Mouse (Mus musculus) frontal cortex, adult 2 months (tissue): Measurements from ENCODE around the gene Tnfsf12. TPM values are rescaled to one million over a fixed set of nuclear protein-coding genes. Genes with fewer than 3 reads are reported as not detected.
"Not testable (repeated sequence)": the region's sequence is repeated elsewhere in the genome, so short reads cannot be mapped to it uniquely, and the experiment has no call there.

Experiments used
- DNase-seq, 2 experiments: peaks; one replicate each; pipeline ENCODE4 v3.0.0; 2022; ENCODE audit warnings: low spot score in 1 of 2; ENCODE audit errors: extremely low spot score in 1 of 2
- polyA plus RNA-seq: library from polyadenylated mRNA; depleted of rRNA; stranded (reverse); fragments of >200 nt; gene quantifications from 2 replicates; pipeline ENCODE4 v1.2.3, GENCODE M21; 2012; rRNA removed

The Tnfsf12 gene
- 17.1 and 20.6 TPM in 2 replicates for polyA plus RNA-seq

DNA sequence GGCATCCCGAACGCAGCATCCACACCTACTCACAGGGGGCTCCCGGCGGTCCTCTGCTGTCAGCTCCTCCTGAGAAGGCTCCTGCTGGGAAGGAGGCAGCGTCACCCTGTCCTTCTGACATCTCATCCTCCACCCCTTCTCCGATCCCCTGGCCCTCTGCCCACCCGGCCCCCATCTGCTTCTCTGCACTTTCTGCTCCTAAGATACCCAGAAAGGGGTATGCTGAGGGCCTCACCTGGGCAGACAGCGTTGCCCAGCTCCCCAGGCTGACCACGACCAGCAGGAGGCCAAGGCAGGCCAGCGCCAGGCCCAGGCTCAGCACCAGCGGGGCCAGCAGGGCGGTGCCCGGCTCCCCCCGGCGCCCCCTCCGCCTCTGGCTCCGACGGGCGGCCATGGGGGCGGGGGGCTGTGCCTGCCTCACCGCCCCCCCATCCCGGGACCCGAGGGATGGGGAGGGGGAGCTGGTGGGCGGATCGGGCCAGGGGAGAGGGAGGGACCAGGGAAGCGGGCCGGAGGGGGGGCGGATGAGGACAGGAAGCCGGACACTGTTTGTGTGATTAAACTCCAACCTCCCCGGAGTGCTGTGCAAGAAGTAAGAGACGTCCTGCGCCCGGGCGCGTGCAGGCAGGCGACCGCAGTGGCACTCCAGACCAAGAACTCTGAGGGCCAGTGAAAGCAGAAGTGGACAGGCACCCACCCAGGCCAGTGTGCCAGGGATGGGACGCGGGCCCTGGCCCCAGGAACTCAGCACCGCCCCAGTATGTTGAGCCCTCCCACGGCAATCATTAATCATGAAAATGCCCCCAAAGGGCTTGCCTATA, at the start of gene Tnfsf12, which contains the start of gene Tnfsfm13:
TSS of gene Tnfsf12 (minus strand) at position 489 of the 821 bp plus-strand sequence.
TSS of gene Tnfsfm13 (minus strand) at position 738 of the 821 bp plus-strand sequence.
- peak in 1 of 2 experiments; percentile 20 for DNase-seq

DNA sequence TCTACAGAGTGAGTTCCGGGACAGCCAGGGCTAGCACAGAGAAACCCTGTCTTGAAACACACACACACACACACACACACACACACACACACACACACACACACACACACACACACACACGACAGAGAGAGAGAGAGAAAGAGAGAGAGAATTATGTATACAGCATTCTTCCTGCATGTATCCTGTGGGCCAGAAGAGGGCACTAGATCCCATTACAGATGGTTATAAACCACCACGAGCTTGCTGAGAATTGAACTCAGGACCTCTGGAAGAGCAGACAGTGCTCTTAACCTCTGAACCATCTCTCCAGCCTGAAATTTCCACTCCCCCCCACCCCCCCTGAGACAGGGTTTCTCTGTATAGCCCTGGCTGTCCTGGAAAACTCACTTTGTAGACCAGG, 35.8 kb upstream of the Tnfsf12 start:
- not testable (repeated sequence) for DNase-seq

DNA sequence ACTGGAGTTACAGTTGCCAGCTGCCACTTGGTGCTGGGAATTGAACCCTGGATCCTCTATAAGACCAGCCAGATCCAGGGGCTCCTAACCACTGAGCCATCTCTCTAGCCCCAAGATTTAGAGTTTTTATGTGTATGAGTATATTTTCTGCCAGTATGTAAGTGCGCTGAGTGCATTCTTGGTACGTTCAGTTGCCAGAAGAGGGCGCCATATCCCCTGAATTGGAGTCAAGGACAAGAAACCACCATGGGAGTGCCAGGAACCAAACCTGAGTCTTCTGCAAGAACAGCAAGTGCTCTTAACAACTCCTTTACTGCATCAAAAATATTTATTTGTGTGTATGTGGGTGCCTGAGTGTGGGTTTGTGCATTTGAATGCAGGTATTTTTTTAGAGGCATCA, 33.4 kb upstream of the Tnfsf12 start:
- DNase-seq: peak in 1 of 2 experiments; percentile 55

DNA sequence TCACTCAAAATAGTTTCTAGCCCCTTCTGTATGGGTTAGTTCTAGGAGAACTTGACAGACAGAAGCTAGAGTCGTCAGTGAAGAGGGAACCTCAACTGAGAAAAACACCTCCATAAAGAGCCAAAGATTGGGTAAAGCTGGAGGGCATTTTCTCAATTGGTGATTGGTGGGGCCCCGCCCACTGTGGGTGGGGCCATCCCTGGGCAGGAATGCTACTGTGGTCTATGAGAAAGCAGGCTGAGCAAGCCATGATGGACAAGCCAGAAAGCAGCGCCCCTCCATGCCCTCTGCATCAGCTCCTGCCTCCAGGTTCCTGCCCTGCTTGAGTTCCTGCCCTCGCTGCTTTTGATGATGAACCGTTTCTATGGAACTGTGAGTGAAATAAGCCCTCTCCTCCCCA, 30.3 kb upstream of the Tnfsf12 start:
- no peak for DNase-seq

DNA sequence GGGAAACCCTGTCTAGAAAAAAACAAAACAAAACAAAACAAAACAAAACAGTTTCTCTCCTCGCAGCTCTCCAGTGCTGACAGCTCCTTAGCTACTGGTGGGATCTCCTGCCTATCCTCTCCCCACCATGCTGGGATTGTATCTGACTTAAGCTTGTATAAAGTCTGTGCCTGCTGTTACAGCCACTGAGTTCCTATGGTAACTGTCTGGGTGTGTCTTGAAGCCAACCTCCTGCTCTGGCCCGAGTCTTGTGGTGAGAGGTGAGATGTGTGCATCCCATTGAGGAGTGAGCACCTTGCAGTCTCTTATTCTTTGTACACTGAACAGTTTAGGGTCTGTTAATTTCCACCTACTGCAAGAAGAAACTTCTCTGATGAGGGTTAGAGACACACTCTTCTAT, 27.4 kb upstream of the Tnfsf12 start:
- no peak for DNase-seq

DNA sequence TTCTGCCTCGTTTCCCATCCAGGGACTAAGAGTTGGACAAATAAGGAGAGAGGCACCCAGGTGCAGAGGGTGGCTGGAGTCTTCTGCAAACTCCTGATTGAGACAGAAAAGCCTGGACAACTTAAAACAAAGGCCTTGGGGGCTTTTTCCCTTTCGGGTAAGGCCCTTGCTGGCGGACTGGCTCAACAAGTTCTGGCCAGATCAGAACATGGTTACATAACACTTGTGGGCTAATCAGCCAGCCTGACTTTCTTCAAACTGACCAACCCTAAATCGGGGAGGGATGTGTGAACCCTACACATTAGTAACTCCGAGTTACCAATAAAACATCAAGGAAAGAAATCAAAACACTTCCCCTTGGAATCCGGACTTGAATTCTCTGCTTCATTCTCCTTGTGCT, 25.2 kb upstream of the Tnfsf12 start:
- DNase-seq: no peak

DNA sequence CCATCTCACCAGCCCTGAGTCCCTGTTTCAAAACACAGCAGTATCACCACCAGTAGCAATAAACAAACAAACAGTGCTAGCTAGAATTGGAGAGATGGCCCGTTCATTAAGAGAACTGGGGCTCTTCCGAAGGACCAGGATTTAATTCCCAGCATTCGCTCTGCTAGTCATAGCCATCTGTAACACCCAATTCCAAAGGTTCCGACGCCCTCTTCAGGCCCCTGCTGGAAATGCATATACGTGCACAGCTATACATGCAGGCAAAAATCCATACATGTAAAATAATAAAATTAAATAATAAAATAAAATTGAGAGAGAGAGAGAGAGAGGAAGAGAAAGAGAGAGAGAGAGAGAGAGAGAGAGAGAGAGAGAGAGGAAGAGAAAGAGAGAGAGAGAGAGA, 23.8 kb upstream of the Tnfsf12 start:
- DNase-seq: no peak

DNA sequence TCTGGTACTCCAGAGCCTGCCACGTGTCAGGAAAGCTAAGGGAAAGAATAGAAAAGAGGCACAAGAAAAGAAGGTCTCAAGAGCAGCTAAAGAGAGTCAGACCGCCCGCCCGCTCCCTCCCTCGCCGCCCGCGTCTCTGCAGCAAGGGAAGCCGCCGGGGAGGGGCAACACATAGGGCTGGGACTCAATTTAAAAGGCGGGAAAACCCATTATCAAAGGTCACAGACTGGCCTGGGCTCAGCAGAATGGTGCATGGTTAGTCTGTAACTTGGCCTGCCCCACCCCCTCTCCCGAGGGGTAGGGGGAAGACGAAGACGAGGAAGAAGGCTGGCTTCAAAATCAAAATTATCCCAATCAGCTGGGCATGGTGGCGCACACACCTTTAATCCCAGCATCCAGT, 23.0 kb upstream of the Tnfsf12 start:
- no peak for DNase-seq

DNA sequence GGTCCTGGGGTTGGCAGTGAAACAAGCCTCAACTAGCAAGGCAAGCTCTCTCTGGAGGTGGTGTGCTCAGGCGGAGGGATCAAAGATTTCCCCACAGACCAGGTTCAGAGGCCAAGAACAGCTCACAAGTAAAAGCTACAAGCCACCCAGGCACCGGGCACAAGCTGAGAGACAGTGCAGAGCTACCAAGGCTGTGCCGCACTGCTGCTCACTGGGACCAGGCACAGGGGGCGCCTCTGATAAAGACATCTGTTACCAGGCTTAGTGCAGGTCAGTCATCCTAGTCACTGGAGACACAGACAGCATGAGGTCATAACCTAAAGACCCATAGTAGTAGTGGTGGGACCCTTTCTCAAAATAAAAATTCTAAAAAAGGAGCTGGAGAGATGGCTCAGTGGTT, 21.3 kb upstream of the Tnfsf12 start:
- no peak for DNase-seq

DNA sequence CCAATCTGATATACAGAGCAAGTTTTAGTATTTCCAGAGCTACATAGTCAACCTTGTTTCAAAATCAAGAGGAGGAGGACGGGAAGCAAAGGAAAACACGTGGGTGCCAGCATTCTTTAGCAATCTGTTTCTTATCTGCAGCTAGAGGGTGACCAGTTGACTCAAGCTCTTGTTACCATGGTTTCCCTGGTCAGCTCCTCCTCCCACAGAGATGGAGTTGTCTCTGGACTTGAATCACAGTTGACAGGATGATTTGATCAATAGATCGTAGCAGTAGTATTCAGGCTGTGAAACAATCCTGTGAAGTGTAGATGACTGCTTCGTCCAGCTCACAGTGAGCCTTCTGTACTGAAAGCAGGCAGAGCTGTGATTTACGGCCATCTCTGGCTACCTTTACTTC, 20.3 kb upstream of the Tnfsf12 start:
- DNase-seq: peak in 1 of 2 experiments; percentile 30

DNA sequence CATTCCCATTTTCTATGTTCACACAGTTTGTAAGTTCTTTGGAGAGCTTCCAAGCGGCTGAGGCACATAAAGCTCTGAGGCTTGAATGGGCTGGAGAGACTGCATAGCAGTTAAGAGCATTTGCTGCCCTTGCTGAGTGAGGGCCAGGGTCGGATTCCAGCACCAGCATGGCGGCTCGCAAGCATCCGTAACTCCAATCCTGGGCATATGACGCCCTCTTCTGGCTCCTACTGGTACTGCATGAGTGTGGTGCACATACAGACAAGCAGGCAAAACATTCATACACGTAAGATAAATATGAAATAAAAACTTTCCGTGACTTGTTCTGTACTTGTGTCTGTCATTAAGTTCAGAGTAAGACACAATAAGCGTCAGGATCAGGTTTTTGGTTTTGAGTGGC, 19.8 kb upstream of the Tnfsf12 start:
- no peak for DNase-seq

DNA sequence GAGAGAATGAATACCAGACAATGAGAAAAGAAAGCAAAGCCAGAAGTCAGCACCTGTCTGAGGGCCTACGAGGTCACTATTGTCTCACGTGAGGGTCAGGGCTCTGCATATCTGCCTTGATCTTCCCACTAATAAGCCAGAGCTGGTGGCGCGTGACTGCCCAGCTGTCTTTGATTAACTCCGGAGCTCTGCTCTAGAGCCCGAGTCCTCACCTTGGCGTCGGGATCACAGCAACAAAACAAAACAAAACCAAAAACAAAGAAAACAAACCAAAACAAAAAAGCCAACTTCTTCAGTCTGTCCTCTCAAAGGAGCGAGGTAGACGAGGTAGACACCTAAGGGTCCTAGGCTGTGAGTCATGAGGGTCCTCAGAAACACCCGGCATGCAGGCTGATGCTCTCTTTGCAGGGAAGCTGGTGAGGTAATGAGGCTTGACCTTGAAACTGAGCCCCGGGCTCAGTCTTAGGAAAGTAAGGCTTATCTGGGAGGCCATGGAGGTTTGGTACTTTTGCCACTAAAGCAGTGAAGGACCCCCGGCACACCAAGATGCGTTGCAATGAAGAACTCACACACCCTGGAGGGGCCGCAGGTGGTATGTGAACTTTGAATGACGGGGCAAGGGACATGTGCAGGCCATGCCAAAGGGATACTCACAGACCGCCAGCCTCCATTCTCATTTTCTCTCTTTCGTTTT, 19.1 kb upstream of the Tnfsf12 start:
- no peak for DNase-seq

DNA sequence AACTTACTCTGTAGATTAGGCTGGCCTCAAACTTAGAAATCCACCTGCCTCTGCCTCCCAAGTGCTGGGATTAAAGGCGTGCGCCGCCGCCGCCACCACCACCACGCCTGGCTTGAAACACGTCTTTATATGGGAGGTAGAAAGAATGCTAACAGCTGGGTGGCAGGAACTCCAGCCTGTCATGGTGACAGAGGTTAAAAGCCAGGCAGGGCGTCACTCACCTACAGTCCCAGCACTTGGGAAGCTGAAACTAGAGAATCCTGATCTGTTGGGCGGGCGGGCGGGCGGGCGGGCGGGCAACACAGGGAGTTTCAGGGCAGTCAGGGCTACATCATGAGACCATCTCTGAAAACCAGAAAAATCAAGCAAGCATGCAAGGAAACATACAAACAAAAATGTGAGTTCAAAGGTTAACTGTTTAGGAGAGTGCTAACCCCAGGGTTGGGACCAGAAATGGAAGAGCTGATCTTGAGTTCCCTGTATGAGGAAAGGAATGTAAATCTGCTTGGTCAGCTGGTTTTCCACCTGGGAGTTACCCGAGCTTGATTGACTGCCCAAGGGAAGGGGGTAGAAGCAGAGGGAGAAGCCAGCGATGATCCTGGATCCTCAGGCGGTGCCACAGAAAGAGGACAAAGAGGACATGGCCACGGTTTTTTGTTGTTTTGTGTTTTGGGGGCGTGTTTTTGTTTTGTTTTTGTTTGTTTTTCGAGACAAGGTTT, 17.5 kb upstream of the Tnfsf12 start:
- no peak for DNase-seq

DNA sequence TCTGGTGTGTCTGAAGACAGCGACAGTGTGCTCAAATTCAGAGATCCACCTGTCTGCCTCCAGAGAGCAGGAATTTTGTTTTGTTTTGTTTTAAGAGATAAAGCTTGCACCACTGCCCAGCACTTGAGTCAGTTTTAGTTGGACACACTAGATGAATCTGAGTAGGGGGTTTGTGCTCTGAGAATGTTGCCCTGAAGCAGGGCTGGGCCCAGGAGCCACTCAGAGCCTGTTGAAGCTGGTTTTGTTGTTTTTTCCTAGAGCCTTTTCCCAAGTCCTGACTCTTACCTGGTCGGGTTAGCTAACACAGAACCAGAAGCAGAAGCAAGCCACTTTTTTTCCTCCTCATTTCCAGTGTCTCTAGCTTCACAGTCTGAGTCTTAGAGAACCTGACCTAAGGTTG, 15.4 kb upstream of the Tnfsf12 start:
- DNase-seq: no peak

DNA sequence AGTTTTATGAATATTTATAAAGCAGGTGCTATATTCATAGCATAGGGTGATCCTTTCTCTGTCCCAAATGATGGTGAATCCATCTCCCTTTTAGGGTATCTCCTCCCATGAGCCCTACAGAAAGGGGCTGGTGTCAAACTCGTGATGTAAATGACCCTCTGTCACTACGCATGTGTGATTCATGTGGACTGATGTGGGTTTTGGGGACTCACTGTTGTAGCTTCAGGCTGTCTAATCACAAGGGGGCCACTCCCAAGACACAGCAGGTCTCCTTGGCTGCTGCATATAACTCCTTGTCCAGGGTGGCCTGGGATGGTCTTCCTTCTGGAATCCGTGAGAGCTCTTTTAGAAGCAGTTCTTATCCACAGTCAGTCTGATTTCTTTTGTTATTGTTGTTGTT, 14.8 kb upstream of the Tnfsf12 start:
- no peak for DNase-seq

DNA sequence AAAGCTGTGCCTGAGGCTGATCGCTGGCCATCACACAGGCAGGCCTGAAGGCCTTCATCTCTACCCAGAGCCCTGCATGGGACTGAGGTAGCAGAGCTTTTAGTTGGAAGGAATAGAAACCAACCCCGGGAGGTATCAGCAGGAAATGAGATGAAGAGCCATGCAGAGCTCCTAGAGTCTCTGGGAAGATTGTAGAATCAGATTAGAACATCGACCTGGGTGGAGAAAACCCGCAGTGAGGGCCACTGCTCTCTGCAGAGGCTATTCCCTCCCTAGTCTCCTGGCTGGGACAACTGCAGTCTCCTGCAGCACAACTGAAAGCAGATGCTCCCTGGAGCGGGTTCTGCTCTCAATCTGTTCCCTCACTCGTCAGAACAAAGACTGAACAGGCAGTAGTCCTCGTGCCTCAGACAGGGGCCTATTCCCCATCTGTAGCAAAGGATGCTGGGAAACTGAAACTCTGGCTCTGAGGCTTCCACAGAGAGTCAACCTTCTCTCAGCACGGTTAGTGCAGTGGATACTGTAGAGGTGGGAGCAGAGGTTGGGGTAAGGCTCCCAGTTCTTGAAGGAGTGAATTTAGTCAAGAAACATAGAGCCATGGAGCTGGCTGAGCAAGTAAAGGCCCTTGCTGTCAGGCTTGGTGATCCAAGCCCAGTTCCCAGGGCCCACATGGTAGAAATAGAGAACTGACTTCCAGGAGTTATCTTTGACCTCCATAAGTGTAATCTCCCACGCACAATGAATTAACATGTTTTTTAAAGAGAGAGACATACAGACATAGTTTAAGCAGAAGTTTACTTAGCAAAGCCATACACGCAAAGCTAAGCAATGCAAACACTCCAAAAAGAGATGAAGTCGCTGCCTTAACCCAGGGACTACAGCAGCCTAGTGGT, 14.2 kb upstream of the Tnfsf12 start:
- no peak for DNase-seq

DNA sequence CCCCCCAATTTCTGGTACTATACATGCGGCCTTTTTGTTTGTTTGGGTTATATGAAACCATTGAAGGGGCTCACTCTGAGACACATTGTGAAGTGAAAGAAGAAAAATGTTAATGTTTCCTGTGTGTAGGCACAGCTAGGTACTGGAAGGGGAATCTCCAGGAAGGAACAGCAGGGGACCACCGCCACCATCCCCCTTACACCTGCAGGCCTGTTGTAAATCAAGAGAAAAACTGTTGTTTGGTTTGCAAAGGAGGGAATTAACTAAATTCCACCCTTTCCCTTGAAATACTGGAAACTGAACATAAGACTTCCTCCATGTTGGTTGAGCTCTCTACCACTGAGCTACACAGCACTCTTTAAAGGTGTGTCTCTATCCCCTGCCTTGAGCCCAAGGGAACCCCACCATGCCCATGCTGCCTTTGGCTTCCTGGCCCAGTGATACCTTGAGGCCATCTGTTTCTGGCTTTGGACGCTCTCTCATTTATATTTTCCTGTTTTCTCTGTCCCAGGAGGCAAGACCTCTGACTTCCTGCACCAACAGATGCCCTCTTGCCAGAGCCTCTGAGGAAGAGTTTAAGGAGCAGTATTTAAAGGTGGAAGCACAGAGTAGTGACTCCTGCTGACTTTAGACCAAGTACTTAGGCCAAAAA, 13.1 kb upstream of the Tnfsf12 start:
- no peak for DNase-seq

DNA sequence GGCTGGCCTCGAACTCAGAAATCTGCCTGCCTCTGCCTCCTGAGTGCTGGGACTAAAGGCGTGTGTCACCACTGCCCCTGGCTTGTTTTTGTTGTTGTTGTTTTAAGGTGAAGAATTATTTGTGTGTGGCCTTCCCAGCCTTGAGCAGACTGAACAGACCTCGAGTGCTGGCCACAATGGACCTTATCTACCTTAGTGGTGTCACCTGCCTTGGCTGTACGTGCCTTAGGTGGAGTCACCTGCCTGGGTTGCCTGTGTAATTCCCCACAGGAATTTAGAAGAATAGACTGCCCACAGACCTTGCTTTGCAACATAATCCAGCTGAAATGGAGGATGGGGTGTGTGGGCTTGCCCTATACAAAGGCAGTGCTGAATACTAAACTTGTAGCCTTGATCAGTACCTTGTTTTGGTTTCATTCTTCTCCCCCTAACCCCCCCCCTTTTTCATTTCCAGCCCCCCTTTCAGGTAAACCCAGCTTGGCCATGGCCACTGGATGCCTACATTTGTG, 12.3 kb upstream of the Tnfsf12 start:
- no peak for DNase-seq

DNA sequence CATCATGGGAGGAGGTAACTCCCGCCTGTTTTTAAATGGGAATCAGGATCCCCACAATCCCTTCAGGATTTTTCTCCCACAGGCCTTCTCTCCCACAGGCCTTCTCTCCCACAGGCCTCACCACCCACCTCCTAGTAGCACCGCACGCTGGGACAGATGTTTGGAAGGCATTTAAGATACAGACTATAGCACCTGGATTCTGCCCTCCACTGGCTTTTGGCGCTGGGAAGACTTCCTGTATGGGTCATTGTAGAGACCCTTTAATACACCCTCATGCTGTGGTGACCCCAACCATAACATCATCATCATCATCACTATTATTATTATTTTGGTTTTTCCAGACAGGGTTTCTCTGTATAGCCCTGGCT, 11.8 kb upstream of the Tnfsf12 start:
- no peak for DNase-seq
